16 mouse cellular contexts compared by ENCODE assay signal in the genomic region with DNA sequence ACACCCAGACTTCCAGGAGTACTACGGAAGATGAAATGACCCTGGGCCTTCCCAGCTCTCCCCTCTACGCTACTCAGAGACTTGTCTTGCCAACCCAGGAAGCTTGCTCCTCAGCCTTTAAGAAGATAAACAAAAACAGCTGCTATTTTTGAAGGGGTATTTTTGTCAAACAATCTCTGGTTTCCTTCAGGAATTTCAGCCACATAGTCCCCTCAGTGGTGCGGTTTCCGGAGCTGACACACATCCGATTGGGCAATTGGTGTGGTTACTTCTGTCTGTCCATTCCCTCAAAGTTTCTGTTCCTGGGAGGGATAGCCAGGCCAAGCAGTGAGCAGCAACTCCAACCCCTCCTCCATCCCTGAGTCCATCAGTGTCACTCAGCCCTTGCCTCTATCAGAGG.
DNase-seq lines count a peak whose midpoint lies in the region; ATAC-seq and TF ChIP-seq lines count a peak whose summit lies in the region.
"Had no signal": no experiment of that assay in that cellular context is flagged by ENCODE, and none has a peak within 500 bp of the region (broad histone marks: within the 10 kb centered on the region; RNA-seq: fewer than 3 reads in every experiment).

No protein-coding gene starts in this region.

- ATAC-seq in heart, embryonic 12.5 days (ENCODE audit: insufficient number of reproducible peaks, low FRiP score) = no peak
- ATAC-seq in monocyte, adult 5-6 weeks (replicated peaks; ENCODE audit: insufficient number of reproducible peaks, low FRiP score, low TSS enrichment, poor library complexity, severe bottlenecking) = no peak
- ATAC-seq: CD4-positive, CD25-positive, alpha-beta regulatory T cell, adult 4 months; intestine, postnatal 0 days had no signal

- H3K27me3 ChIP-seq in heart, embryonic 12.5 days (replicated peaks) = no peaks in the 10 kb centered on the region
- no peaks in the 10 kb centered on the region for H3K27me3 ChIP-seq in myocyte (ENCODE audit: control insufficient read depth, insufficient read depth, insufficient read length)
- H3K27me3 ChIP-seq: limb, embryonic 15.5 days had no signal

- no peak overlapping the region for H3K9ac ChIP-seq in heart, embryonic 12.5 days
- H3K9ac ChIP-seq: limb, embryonic 15.5 days had no signal

- peaks cover 6% of the 10 kb centered on the region; the same call in 1 of the 2 replicates for H3K9me3 ChIP-seq in heart, embryonic 12.5 days (replicated peaks)
- H3K9me3 ChIP-seq: limb, embryonic 15.5 days had no signal

- peak; percentile 97 for DNase-seq in heart, adult 11 months
- DNase-seq in monocyte, adult 2 months (ENCODE audit: low read depth in 1 of 2, low spot score in 2 of 2) = peak; percentile 3 to 21
- DNase-seq in kidney, adult 9 months = peak; percentile 64
- DNase-seq in frontal cortex, postnatal 10 days (ENCODE audit: low spot score in 2 of 2) = no peak
- DNase-seq in embryo, embryonic 11 days = no peak
- DNase-seq: cerebellum, adult 18-20 months; gastrocnemius, postnatal 14 days; thymus, postnatal 14 days had no signal

- TF ChIP-seq POLR2A in myocyte (IDR thresholded peaks at IDR 0.05; ENCODE audit: insufficient read length, low read depth) = no peak

- no peak overlapping the region for H3ac ChIP-seq in myocyte (ENCODE audit: control insufficient read depth, insufficient read length)

- H3K4me3 ChIP-seq in heart, embryonic 12.5 days = no peak overlapping the region
- H3K4me3 ChIP-seq in myocyte = no peak overlapping the region
- H3K4me3 ChIP-seq: left cerebral cortex, adult 2 months; limb, embryonic 15.5 days had no signal

- H3K4me2 ChIP-seq in heart, embryonic 12.5 days = no peak overlapping the region
- peak overlapping the region; percentile 48 for H3K4me2 ChIP-seq in myocyte (ENCODE audit: low read depth)
- H3K4me2 ChIP-seq: limb, embryonic 15.5 days; midbrain, embryonic 11.5 days had no signal

- 69% methylated on average over 5 of the region's 5 CpGs for WGBS in heart, embryonic 12.5 days

- no peaks in the 10 kb centered on the region for H3K79me2 ChIP-seq in myocyte (ENCODE audit: control insufficient read depth, insufficient read depth)

- no peaks in the 10 kb centered on the region for H3K36me3 ChIP-seq in heart, embryonic 12.5 days
- no peaks in the 10 kb centered on the region for H3K36me3 ChIP-seq in myocyte (ENCODE audit: control insufficient read depth, insufficient read depth)
- H3K36me3 ChIP-seq: limb, embryonic 15.5 days had no signal

- H3K27ac ChIP-seq in heart, embryonic 12.5 days (ENCODE audit: poor library complexity, severe bottlenecking) = no peak overlapping the region
- H3K27ac ChIP-seq: left cerebral cortex, adult 2 months; limb, embryonic 15.5 days had no signal

- peaks cover 13% of the 10 kb centered on the region; the same call in 1 of the 2 replicates for H3K4me1 ChIP-seq in heart, embryonic 12.5 days (replicated peaks)
- H3K4me1 ChIP-seq: limb, embryonic 15.5 days had no signal

TF ChIP-seq in myocyte, 11 proteins besides CTCF, POLR2A, EP300 and RAD21:
- TF ChIP-seq MAX (IDR thresholded peaks at IDR 0.05; ENCODE audit: low read depth) (no peak), POLR2AphosphoS2 (IDR thresholded peaks at IDR 0.05; ENCODE audit: insufficient read length, low read depth) (no peak), SRF (IDR thresholded peaks at IDR 0.05; ENCODE audit: control insufficient read depth, insufficient read length, low read depth) (no peak), USF1 (IDR thresholded peaks at IDR 0.05; ENCODE audit: low read depth) (no peak), MYOG (IDR thresholded peaks at IDR 0.05; ENCODE audit: control insufficient read depth in 1 of 3, insufficient read depth in 1 of 3, insufficient read length in 2 of 3, low read depth in 2 of 3) (peak in 1 of 3 experiments; percentile 53), E2F4 (IDR thresholded peaks at IDR 0.05; ENCODE audit: insufficient read depth) (no peak), MYOD1 (IDR thresholded peaks at IDR 0.05; ENCODE audit: control insufficient read depth in 1 of 3, insufficient read length in 2 of 3, low read depth in 2 of 3) (peak; percentile 16 to 65 (median 37)), CEBPB (IDR thresholded peaks at IDR 0.05; ENCODE audit: insufficient read depth, poor library complexity, severe bottlenecking) (peak; percentile 99), TCF12 (IDR thresholded peaks at IDR 0.05; ENCODE audit: insufficient read depth, poor library complexity, severe bottlenecking) (peak; percentile 47), TCF3 (IDR thresholded peaks at IDR 0.05; ENCODE audit: insufficient read length, low read depth) (peak; percentile 6), REST (IDR thresholded peaks at IDR 0.05; ENCODE audit: insufficient read depth, insufficient read length) (no peak)

Comparison
In these comparisons a context has a peak if more than half of its experiments do, and no peak if none do; other contexts are left out.
1. DNase-seq: peak in heart, adult 11 months (single experiment), monocyte, adult 2 months (2 of 2) and kidney, adult 9 months (single experiment); none in frontal cortex, postnatal 10 days (0 of 2) and embryo, embryonic 11 days (single experiment).